Mouse (Mus musculus) heart, embryonic 14.5 days (tissue): ENCODE data around the gene 1700042G07Rik. TPM values are rescaled to one million over a fixed set of nuclear protein-coding genes. Genes with fewer than 3 reads are reported as not detected.

Source experiments
- ATAC-seq: fragments of 200-750 bp; cut with Nextera tagmentation; 2 replicates; pipeline ENCODE4 v1.8.0; 2017; ENCODE audit warnings: low read depth, moderate TSS enrichment; ENCODE audit not compliant: insufficient number of reproducible peaks, insufficient read depth, low FRiP score
- H3K27ac ChIP-seq, 2 experiments: fragments of 200-500 bp in 1 of 2; fragments of 300-500 bp in 1 of 2; sonication (generic) in 1 of 2; replicated peaks in 1 of 2; 2 replicates each; pipeline ENCODE4 v1.5.1; 2012 to 2014; ENCODE audit warnings: low read depth in 2 of 2, low read length in 2 of 2, control low read depth in 1 of 2, mild to moderate bottlenecking in 1 of 2, mixed read lengths in 1 of 2; ENCODE audit not compliant: control insufficient read depth in 1 of 2, insufficient read depth in 1 of 2
- H3K27me3 ChIP-seq: fragments of 300-500 bp; sonication (generic); 2 replicates; pipeline ENCODE4 v1.6.1; 2014; ENCODE audit warnings: mild to moderate bottlenecking, low read length, control low read depth; ENCODE audit not compliant: control insufficient read depth, insufficient read depth
- H3K36me3 ChIP-seq: fragments of 300-500 bp; sonication (generic); 2 replicates; pipeline ENCODE4 v1.6.1; 2014; ENCODE audit warnings: mild to moderate bottlenecking, control low read depth, low read length, mixed read lengths; ENCODE audit not compliant: control insufficient read depth, insufficient read depth
- H3K4me1 ChIP-seq, 2 experiments: fragments of 200-500 bp in 1 of 2; fragments of 300-500 bp in 1 of 2; sonication (generic) in 1 of 2; 2 replicates each; pipeline ENCODE4 v1.6.1; 2012 to 2014; ENCODE audit warnings: low read length in 2 of 2, control low read depth in 1 of 2, mixed read lengths in 1 of 2; ENCODE audit not compliant: control insufficient read depth in 2 of 2, insufficient read depth in 2 of 2
- H3K4me2 ChIP-seq: fragments of 300-500 bp; sonication (generic); 2 replicates; pipeline ENCODE4 v1.6.1; 2014; ENCODE audit warnings: mild to moderate bottlenecking, low read length
- H3K4me3 ChIP-seq, 2 experiments: fragments of 200-500 bp in 1 of 2; fragments of 300-500 bp in 1 of 2; sonication (generic) in 1 of 2; 2 replicates each; pipeline ENCODE4 v1.5.1; 2012 to 2014; ENCODE audit warnings: low read length in 2 of 2, mild to moderate bottlenecking in 2 of 2, control low read depth in 1 of 2, low read depth in 1 of 2, moderate library complexity in 1 of 2; ENCODE audit not compliant: control insufficient read depth in 1 of 2, insufficient read depth in 1 of 2
- H3K9ac ChIP-seq: fragments of 300-500 bp; sonication (generic); 2 replicates; pipeline ENCODE4 v1.6.1; 2014; ENCODE audit warnings: mild to moderate bottlenecking, low read length
- H3K9me3 ChIP-seq: fragments of 300-500 bp; sonication (generic); 2 replicates; pipeline ENCODE4 v1.6.1; 2016; ENCODE audit warnings: low read length, control low read depth; ENCODE audit not compliant: control insufficient read depth
- WGBS: fragments of 180-500 bp; shearing (Covaris S2); extraction: QIAGEN DNeasy Blood & Tissue Kit; methylation state at CpG from one replicate; pipeline ENCODE4 v1.1.7; 2014; 5-methylcytosine and 5-hydroxymethylcytosine counted together
- polyA plus RNA-seq: library from polyadenylated mRNA; unstranded; fragments of >200 nt; fragmentation: Nextera tagmentation; extraction: Ambion mirVana; gene quantifications from 2 replicates; pipeline ENCODE4 v1.2.1, GENCODE M21; 2014

The 1700042G07Rik gene
- polyA plus RNA-seq, 1 experiment from 2014 or later = not detected

DNA sequence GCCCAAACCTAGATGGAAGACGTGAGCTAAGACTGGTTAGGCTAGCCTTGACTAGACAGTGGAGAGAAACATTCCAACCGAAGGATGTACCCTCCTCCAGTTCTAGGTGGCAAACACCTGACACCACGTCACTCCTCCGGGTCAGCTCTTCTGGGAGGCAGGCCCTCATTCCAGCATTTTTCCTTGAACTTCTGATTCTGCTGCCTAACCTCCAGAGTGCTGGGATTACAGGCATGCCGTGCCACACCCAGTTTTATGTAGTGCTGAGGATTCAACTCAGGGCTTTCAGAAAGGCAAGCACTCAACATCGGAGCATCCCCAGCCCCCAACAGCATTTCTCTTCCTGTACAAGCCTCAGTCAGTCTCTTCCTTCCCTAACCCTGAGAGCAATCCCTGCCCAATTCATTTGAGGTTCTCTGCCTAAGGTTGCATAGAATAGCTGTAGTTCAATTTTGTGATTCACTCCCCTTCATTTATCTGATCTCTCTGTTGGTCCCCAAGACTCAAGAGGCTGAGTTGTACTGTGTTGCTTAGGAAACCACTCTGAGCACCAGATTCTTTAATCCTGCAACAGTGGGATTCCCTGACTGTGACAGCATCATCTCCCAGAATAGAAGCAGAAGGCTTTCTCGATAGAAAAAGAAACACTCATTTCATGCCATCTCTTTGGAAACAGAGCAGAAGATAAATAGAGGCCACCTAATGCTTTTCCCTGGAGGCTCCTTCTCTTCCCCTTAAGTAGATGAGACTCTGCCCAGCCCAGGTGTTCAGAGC lies 32.2 kb upstream of the 1700042G07Rik start:
- peaks cover 7 to 19% of the 10 kb centered on the region in 2 experiments for H3K4me1 ChIP-seq
- no peaks in the 10 kb centered on the region for H3K27me3 ChIP-seq
- 0 out of 2 replicates have a peak, but pooled peaks cover 4% of the 10 kb centered on the region for H3K36me3 ChIP-seq
- H3K27ac ChIP-seq = no peak overlapping the region
- ATAC-seq = no peak
- H3K9ac ChIP-seq = no peak overlapping the region
- H3K9me3 ChIP-seq = no peaks in the 10 kb centered on the region
- no peak overlapping the region for H3K4me2 ChIP-seq
- no peak overlapping the region for H3K4me3 ChIP-seq
- 63% methylated on average over 7 of the region's 7 CpGs for WGBS

DNA sequence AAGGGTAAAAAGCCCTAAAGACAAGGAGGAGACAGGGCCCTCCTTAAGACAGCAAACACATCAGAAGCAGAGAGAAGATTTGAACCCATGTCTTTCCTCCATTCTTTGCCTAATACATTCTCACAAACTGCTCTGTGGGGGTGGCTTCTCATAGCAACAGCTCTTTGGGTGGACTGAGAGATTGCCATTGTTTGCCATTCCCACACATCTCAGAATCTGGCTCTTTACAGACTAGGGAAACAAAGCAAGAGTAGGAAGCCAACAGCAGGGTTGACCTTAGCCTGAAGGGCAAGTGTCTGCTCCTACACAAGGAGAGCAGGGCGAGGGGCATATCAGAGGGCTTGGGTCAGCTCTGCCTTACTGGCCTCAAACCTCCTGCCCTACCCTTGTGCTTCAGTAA lies 31.4 kb upstream of the 1700042G07Rik start:
- no peaks in the 10 kb centered on the region for H3K27me3 ChIP-seq
- H3K4me1 ChIP-seq = peaks cover 7 to 19% of the 10 kb centered on the region in 2 experiments
- no peak overlapping the region for H3K4me2 ChIP-seq
- no peaks in the 10 kb centered on the region for H3K36me3 ChIP-seq
- H3K27ac ChIP-seq = no peak overlapping the region
- no peaks in the 10 kb centered on the region for H3K9me3 ChIP-seq
- no peak overlapping the region for H3K9ac ChIP-seq
- no peak overlapping the region for H3K4me3 ChIP-seq
- WGBS = 61% methylated on average over 1 of the region's 1 CpGs
- ATAC-seq = no peak

DNA sequence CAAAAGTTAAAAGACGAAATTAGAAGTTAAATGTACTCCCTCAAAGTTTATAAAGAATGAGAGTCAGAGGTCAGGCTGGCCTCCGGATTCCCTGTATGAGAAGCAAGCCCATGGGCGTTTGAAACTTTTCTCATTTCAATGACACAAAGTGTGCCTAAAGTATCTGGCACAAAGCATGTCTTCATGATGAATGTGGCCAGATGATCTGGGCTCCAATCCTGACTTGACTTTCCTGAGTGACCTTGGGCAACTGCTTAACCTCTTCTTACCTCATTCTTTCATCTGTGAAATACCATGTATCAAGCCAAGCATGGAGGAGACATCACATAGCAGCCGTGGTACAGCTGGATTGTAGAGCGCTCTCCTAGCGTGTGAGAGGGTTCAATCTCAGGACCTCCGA lies 30.9 kb upstream of the 1700042G07Rik start:
- H3K9me3 ChIP-seq = no peaks in the 10 kb centered on the region
- 83% methylated on average over 7 of the region's 7 CpGs for WGBS
- no peaks in the 10 kb centered on the region for H3K27me3 ChIP-seq
- ATAC-seq = no peak
- H3K4me1 ChIP-seq = peaks cover 7 to 18% of the 10 kb centered on the region in 2 experiments
- no peak overlapping the region for H3K27ac ChIP-seq
- H3K9ac ChIP-seq = no peak overlapping the region
- no peaks in the 10 kb centered on the region for H3K36me3 ChIP-seq
- H3K4me3 ChIP-seq = no peak overlapping the region
- H3K4me2 ChIP-seq = no peak overlapping the region

DNA sequence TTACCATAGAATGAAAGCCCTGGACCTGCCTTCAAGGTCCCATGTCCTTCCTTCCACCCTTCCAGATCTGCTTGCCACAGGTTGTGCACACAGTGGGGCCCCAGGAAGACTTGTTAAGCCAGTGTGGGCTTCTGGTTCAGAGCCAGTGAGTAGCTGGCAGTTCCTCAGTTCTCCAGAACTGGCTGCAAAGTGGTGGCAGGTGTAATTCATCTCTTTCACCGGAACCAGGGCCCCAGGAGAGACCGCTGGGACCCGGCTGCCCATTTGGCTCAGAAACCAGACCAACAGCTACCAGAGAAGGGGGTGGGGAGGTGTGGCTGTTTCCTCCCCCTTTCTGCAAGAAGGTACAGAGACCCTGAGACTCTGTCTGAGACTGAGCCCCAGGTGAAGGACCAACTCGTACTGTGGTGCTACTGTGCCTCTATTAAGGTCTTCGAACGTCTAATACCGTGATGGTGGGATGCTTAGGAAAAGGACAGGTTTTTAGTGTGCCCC lies 29.8 kb upstream of the 1700042G07Rik start:
- Histone ChIP-seq H3K9ac (peak overlapping the region; percentile 81), H3K4me1 (peaks cover 7 to 12% of the 10 kb centered on the region in 2 experiments), H3K4me2 (peak overlapping the region; percentile 93), H3K9me3 (no peaks in the 10 kb centered on the region), H3K4me3 (peak overlapping the region; percentile 11 to 73; a peak in 2 of 4 replicates), H3K27ac (no peak overlapping the region), H3K36me3 (no peaks in the 10 kb centered on the region), H3K27me3 (no peaks in the 10 kb centered on the region)
- 18% methylated on average over 7 of the region's 7 CpGs for WGBS
- no peak for ATAC-seq

DNA sequence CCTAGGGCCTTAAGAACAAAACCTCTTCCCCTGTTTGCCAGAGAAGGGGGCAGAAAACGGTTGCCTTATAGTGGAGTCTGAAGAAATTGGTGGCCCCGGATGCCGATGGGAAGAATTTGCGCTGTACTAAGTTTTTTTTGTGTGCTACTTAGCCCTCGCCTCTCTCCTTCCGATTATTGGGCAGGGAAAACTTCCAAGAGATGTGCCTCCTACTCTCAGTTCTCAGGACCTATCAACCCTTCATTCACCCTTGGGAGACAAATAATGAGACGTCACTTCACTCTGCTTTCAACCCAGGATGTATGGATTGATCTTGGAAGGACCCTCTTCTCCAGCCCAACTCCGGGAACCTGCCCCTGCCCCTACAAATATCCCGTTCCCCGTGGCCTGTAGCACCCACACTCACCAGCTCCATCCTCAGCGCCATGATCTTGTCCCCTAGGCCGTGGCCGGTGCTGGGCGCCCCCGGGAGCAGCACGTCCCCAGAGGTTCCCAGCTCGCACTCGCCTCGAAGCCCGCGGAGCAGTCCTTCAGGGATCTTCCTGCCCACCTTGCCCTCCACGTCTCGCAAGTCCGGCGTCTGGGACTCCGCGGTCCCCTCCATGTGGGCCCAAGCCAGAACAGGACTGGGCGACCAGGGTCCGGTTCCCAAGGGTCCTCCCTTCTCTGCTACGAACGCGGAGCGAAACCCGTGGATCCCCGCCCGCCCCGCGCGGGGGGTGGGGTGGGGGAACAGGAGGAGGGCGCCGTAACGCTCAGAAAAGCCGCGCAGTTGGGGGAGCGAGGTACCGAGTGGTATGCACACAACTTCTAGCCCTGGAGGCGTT lies 29.1 kb upstream of the 1700042G07Rik start:
- H3K36me3 ChIP-seq = no peaks in the 10 kb centered on the region
- no peaks in the 10 kb centered on the region for H3K9me3 ChIP-seq
- H3K27ac ChIP-seq = no peak overlapping the region
- H3K4me1 ChIP-seq = peaks cover 7 to 12% of the 10 kb centered on the region in 2 experiments
- H3K9ac ChIP-seq = peak overlapping the region; percentile 81
- H3K4me2 ChIP-seq = peak overlapping the region; percentile 93
- peak overlapping the region; percentile 73 to 78 for H3K4me3 ChIP-seq
- peak; percentile 71 for ATAC-seq
- 1% methylated on average over 47 of the region's 47 CpGs for WGBS
- no peaks in the 10 kb centered on the region for H3K27me3 ChIP-seq

DNA sequence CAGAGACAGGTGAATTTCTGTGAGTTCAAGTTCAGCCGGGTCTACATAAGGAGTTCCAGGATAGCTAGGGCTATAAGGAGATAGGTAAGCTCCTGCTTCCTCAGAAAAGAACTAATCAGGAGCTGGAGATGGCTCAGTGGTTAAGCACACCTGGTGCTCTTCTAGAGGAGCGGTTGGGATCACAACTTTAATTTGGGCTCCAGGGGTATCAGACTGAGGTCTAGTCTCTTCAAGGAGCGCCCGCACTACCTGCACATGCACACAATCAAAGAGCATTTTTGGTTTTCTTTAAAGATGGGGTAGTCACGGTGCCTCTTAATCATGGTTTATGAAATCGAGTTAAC lies 23.4 kb upstream of the 1700042G07Rik start:
- Histone ChIP-seq H3K4me3 (peak overlapping the region; percentile 85 to 99), H3K9ac (peak overlapping the region; percentile 97), H3K4me2 (peak overlapping the region; percentile 81), H3K4me1 (peaks cover 7 to 16% of the 10 kb centered on the region in 2 experiments), H3K36me3 (peaks cover 33% of the 10 kb centered on the region), H3K27me3 (no peaks in the 10 kb centered on the region), H3K27ac (peak overlapping the region; percentile 87 to 97), H3K9me3 (no peaks in the 10 kb centered on the region)
- ATAC-seq = no peak
- WGBS = 21% methylated on average over 6 of the region's 6 CpGs

DNA sequence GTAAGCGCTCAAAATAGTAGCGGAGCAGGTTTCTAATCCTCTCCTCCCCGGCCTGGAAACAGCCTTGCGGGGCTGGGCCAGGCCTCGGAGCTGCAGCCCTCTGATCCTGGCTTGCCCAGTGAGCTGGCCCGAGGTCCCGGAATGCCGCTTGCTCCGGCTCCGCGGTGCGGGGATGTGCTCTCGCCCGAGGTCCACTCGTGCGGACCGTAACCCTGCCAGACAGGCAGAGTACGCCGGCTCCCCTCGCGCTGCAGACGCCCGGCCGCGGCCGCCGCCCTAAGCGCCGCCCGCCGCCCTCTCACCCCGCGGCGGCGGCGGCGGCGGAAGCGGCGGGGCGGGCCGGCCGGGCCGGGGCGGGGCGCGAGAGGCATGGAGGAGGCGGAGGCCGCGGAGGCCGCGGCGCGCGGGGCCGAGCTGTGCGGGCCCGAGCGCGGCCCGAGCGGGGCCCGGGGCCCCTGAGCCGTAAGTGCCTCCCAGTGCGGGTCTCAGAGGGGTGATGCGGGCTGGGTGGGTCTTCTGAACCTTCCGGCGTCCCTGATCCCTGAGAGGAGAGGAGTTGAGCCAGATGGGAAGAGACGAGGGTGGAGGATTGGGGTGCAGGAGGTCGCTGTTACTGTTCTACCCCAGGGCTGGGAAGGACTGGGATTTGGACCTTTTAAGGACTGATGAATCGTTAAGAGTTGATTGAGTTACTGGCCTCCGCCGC lies 22.9 kb upstream of the 1700042G07Rik start:
- Histone ChIP-seq H3K27ac (peak overlapping the region; percentile 87 to 97), H3K9me3 (no peaks in the 10 kb centered on the region), H3K4me2 (peak overlapping the region; percentile 81), H3K4me3 (peak overlapping the region; percentile 85 to 99), H3K9ac (peak overlapping the region; percentile 97), H3K36me3 (peaks cover 39% of the 10 kb centered on the region), H3K27me3 (no peaks in the 10 kb centered on the region), H3K4me1 (peaks cover 7 to 15% of the 10 kb centered on the region in 2 experiments)
- ATAC-seq = peak; percentile 92
- WGBS = under 1% methylated on average over 51 of the region's 73 CpGs
